Mouse (Mus musculus) right cerebral cortex, postnatal 14 days (tissue): ENCODE measurements at regions not wholly inside any gene's neighbourhood (a gene's known extent, or its start where the extent isn't known, plus 50 kb on each side); places are given as distances from the start of the nearest gene placed in this dataset.

Experiments
- DNase-seq: peaks from one replicate; pipeline ENCODE4 v3.0.0; 2022

GRCm38 (mm10) chr6:97741427-97741826 is 65.4 kb upstream of the Mitf start:
- DNase-seq = no peak

GRCm38 (mm10) chr6:97740851-97741201 is 66.0 kb upstream of the Mitf start:
- no peak for DNase-seq

GRCm38 (mm10) chr6:97740107-97740850 is 66.6 kb upstream of the Mitf start:
- peak; percentile 68 for DNase-seq

- DNase-seq = no peak
These were observed 68.0 kb upstream of the Mitf start for GRCm38 (mm10) chr6:97738846-97739245.

GRCm38 (mm10) chr6:97730835-97731234 is 76.0 kb upstream of the Mitf start:
- no peak for DNase-seq

GRCm38 (mm10) chr6:97718184-97718910 is 88.5 kb upstream of the Mitf start:
- DNase-seq = no peak

- DNase-seq = no peak
These were observed 90.1 kb upstream of the Frmd4b start for GRCm38 (mm10) chr6:97707401-97707800.

GRCm38 (mm10) chr6:97704361-97704760 is 87.0 kb upstream of the Frmd4b start:
- no peak for DNase-seq

- no peak for DNase-seq
These were observed 82.4 kb upstream of the Frmd4b start for GRCm38 (mm10) chr6:97699752-97700098.

- DNase-seq = no peak
These were observed 81.9 kb upstream of the Frmd4b start for GRCm38 (mm10) chr6:97699054-97699751.

- no peak for DNase-seq
These were observed 75.9 kb upstream of the Frmd4b start for GRCm38 (mm10) chr6:97693281-97693680.

- DNase-seq = no peak
These were observed 73.8 kb upstream of the Frmd4b start for GRCm38 (mm10) chr6:97691136-97691535.

GRCm38 (mm10) chr6:97684335-97684734 is 67.0 kb upstream of the Frmd4b start:
- DNase-seq = no peak

GRCm38 (mm10) chr6:97682213-97682612 is 64.9 kb upstream of the Frmd4b start:
- DNase-seq = no peak

GRCm38 (mm10) chr6:97675181-97675756 is 57.9 kb upstream of the Frmd4b start:
- DNase-seq = no peak

- no peak for DNase-seq
These were observed 49.7 kb upstream of the Frmd4b start for GRCm38 (mm10) chr6:97666818-97667629.
